Mouse (Mus musculus): ENCODE results near the gene Sbno1. TPM values are rescaled to one million over a fixed set of nuclear protein-coding genes. Genes with fewer than 3 reads are reported as not detected.

The Sbno1 gene
- polyA plus RNA-seq, 1 experiment = 488 TPM

DNA sequence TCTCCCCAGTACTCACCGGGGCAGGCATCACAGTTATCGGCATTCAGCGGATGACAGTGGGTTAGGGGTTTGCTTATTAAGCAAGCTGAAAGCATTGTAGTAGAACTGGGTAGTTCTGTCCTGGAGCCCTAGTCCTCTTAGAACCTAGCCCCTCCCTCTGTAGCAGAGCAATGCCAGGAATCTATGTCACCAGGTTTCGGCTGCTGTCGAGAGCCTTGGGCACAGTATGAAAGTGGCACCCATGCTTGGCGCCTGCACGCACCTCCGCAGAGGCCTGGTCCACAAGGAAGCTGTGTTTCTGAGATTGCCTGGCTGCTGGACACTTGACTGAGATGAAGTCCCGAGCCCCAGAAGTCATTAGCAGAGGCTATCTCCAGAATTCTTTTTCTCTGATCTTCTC, 88.7 kb downstream of the Sbno1 start:
- H3K4me3 ChIP-seq (ENCODE audit: insufficient read depth, low read depth, low read length) = no peak overlapping the region
- H3K27ac ChIP-seq (ENCODE audit: insufficient read depth, low read depth, low read length) = no peak overlapping the region
- WGBS = 85% methylated on average over 9 of the region's 9 CpGs
- TF ChIP-seq CTCF (IDR thresholded peaks at IDR 0.05; ENCODE audit: insufficient read depth, low read depth, low read length) (no peak), POLR2A (IDR thresholded peaks at IDR 0.05; ENCODE audit: insufficient read depth, low read depth, low read length) (no peak)
- peaks cover 20% of the 10 kb centered on the region for H3K4me1 ChIP-seq (ENCODE audit: control insufficient read depth, insufficient read depth, low read length)

DNA sequence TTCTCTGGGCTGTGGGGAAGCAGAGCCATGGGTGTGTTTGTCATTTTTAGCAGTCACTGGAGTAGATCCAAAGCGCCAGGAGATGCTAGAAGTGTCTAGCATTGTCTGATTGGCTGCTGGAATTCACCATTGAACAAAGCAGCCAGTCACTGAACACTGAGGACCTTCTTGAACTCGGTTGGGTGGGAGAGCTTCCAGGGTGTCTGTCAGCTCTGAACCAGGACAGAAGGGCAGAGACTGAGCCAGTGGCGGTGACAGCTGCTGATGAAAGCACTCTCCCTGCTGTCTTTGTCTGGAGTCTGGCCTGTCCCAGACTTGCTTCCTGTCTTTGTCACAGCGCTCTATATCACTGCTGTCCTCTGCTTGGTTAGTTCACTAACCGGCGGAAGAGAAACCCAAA, 91.4 kb downstream of the Sbno1 start:
- WGBS = 40% methylated on average over 6 of the region's 6 CpGs
- Histone ChIP-seq H3K4me3 (ENCODE audit: insufficient read depth, low read depth, low read length) (no peak overlapping the region), H3K27ac (ENCODE audit: insufficient read depth, low read depth, low read length) (peak overlapping the region; percentile 18), H3K4me1 (ENCODE audit: control insufficient read depth, insufficient read depth, low read length) (peaks cover 16% of the 10 kb centered on the region)
- TF ChIP-seq CTCF (IDR thresholded peaks at IDR 0.05; ENCODE audit: insufficient read depth, low read depth, low read length) = no peak
- TF ChIP-seq POLR2A (IDR thresholded peaks at IDR 0.05; ENCODE audit: insufficient read depth, low read depth, low read length) = no peak

DNA sequence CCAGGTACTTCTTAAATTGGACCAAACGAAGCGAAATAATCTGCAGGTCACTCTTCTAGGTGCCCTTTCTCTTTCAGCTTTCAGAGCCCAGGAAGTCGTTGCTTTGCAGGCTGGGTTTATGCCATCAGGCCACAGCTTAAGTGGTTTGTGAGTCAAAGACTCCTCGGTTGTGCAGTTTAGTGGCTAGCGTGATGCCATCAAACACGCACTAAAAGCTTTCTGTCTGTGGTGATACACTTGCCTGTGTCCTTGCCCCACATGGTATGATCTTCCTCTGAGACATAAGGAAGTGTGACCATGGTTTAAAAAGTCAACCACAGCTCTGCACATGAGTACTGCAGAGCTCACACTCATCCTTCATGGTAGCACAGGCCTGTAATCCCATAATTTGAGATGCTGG, 95.7 kb downstream of the Sbno1 start:
- TF ChIP-seq CTCF (IDR thresholded peaks at IDR 0.05; ENCODE audit: insufficient read depth, low read depth, low read length) (no peak), POLR2A (IDR thresholded peaks at IDR 0.05; ENCODE audit: insufficient read depth, low read depth, low read length) (no peak)
- Histone ChIP-seq H3K4me3 (ENCODE audit: insufficient read depth, low read depth, low read length) (no peak overlapping the region), H3K4me1 (ENCODE audit: control insufficient read depth, insufficient read depth, low read length) (peaks cover 8% of the 10 kb centered on the region), H3K27ac (ENCODE audit: insufficient read depth, low read depth, low read length) (no peak overlapping the region)
- WGBS = 90% methylated on average over 6 of the region's 6 CpGs

DNA sequence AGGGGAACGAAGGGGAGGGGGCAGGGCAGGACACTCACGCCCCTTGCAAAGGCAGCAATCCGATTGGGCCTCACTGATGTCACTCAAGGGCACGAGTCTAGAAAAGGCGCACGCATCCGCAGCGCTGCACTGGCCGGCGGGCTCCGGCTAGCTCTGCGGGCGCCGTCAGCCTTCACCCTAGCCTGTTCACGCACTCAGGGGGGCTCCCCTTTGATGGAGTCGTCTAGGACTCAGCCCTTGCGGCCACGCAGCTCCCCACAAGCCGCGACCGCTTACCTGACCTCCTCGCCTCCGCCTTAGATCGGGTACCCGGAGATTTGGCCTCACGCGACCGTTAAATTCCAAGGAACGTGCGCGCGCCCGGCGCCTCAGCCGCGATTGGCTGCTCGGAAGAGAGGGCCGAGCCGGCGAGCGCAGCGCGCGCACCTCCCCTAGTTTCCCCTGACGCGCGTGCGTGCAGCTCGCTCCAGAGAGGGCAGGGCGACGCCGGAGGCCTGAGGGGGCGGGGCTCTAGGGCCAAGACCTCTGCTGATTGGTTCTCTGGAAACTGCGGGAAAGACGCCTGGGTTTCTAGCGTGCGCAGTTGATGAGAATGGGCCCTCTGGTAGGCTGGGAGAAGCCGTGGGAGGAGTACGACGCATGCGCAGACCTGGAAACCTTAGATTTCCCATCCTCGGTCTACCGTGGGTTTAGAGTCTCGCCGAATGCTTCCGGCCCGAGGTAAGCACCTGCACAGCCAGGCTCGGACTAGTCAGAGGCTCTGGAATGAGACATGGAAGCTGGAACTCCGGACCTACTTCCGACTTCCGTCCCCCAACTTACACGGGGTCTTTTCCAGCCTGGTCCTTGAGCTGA, 98.1 kb downstream of the Sbno1 start, which contains the start of the genes Mphosph9 and 2810006K23Rik:
Gene Mphosph9, minus strand, starts transcription at position 463 of the 855 bp plus-strand sequence.
Gene 2810006K23Rik, plus strand, starts transcription at position 580 of the 855 bp plus-strand sequence.
- TF ChIP-seq POLR2A (IDR thresholded peaks at IDR 0.05; ENCODE audit: insufficient read depth, low read depth, low read length) = peak; percentile 100
- no peak for TF ChIP-seq CTCF (IDR thresholded peaks at IDR 0.05; ENCODE audit: insufficient read depth, low read depth, low read length)
- H3K4me3 ChIP-seq (ENCODE audit: insufficient read depth, low read depth, low read length) = peak within 1 kb of the TSS; percentile 86
- peaks cover 6% of the 10 kb centered on the region for H3K4me1 ChIP-seq (ENCODE audit: control insufficient read depth, insufficient read depth, low read length)
- WGBS = under 1% methylated on average over 72 of the region's 72 CpGs
- H3K27ac ChIP-seq (ENCODE audit: insufficient read depth, low read depth, low read length) = peak within 1 kb of the TSS; percentile 97

DNA sequence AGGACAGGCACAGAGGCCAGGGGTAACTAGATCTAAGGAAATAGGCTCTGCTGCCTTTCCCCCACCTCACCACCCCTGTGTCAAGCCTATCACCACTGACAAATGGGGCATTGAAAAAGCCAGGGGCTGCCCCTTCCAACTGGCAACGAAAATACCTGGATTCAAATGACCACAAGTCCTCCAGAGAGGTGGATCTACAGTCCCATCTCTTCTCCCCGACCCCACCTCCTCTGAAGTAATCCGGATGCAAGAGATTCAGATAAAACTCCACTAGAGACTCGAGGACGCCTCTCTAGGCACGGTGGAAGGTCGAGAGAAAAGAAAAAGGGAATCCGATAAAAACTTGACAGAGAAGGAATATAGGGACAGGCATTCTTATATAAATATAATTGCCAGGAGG, 99.0 kb downstream of the Sbno1 start:
- 1% methylated on average over 8 of the region's 8 CpGs for WGBS
- H3K27ac ChIP-seq (ENCODE audit: insufficient read depth, low read depth, low read length) = no peak overlapping the region
- H3K4me1 ChIP-seq (ENCODE audit: control insufficient read depth, insufficient read depth, low read length) = peaks cover 6% of the 10 kb centered on the region
- TF ChIP-seq POLR2A (IDR thresholded peaks at IDR 0.05; ENCODE audit: insufficient read depth, low read depth, low read length) = no peak
- no peak for TF ChIP-seq CTCF (IDR thresholded peaks at IDR 0.05; ENCODE audit: insufficient read depth, low read depth, low read length)
- peak overlapping the region; percentile 86 for H3K4me3 ChIP-seq (ENCODE audit: insufficient read depth, low read depth, low read length)

Other genes starting within 250 kb of the Sbno1 start
- gene Pitpnm2, start 176.2 kb downstream of the Sbno1 start, polyA plus RNA-seq (2012; ENCODE audit: insufficient read depth, insufficient read length, low replicate concordance, missing spikeins) = 145 TPM in 1 of 2 replicates, not detected in the other
- gene Mphosph9, start 98.0 kb downstream of the Sbno1 start, polyA plus RNA-seq (2012; ENCODE audit: insufficient read depth, insufficient read length, low replicate concordance, missing spikeins) = not detected in 2 replicates
- gene 2810006K23Rik, start 97.9 kb downstream of the Sbno1 start, polyA plus RNA-seq (2012; ENCODE audit: insufficient read depth, insufficient read length, low replicate concordance, missing spikeins) = not detected in 2 replicates
- not detected in 2 replicates for gene Cdk2ap1, start 62.9 kb downstream of the Sbno1 start, polyA plus RNA-seq (2012; ENCODE audit: insufficient read depth, insufficient read length, low replicate concordance, missing spikeins)
- gene Kmt5a, start 13.9 kb upstream of the Sbno1 start, polyA plus RNA-seq (2012; ENCODE audit: insufficient read depth, insufficient read length, low replicate concordance, missing spikeins) = 371 TPM in 1 of 2 replicates, not detected in the other
- not detected in 2 replicates for gene Rilpl2, start 52.4 kb upstream of the Sbno1 start, polyA plus RNA-seq (2012; ENCODE audit: insufficient read depth, insufficient read length, low replicate concordance, missing spikeins)
- not detected in 2 replicates for gene Snrnp35, start 57.1 kb upstream of the Sbno1 start, polyA plus RNA-seq (2012; ENCODE audit: insufficient read depth, insufficient read length, low replicate concordance, missing spikeins)
- not detected in 2 replicates for gene Rilpl1, start 105.4 kb upstream of the Sbno1 start, polyA plus RNA-seq (2012; ENCODE audit: insufficient read depth, insufficient read length, low replicate concordance, missing spikeins)
- not detected in 2 replicates for gene Tmed2, start 114.7 kb upstream of the Sbno1 start, polyA plus RNA-seq (2012; ENCODE audit: insufficient read depth, insufficient read length, low replicate concordance, missing spikeins)
- not detected in 2 replicates for gene Ddx55, start 126.9 kb upstream of the Sbno1 start, polyA plus RNA-seq (2012; ENCODE audit: insufficient read depth, insufficient read length, low replicate concordance, missing spikeins)
- not detected in 2 replicates for gene Eif2b1, start 153.1 kb upstream of the Sbno1 start, polyA plus RNA-seq (2012; ENCODE audit: insufficient read depth, insufficient read length, low replicate concordance, missing spikeins)
- gene Gtf2h3, start 153.1 kb upstream of the Sbno1 start, polyA plus RNA-seq (2012; ENCODE audit: insufficient read depth, insufficient read length, low replicate concordance, missing spikeins) = not detected in 2 replicates
- gene Atp6v0a2, start 202.6 kb upstream of the Sbno1 start, polyA plus RNA-seq (2012; ENCODE audit: insufficient read depth, insufficient read length, low replicate concordance, missing spikeins) = 184 TPM in 1 of 2 replicates, not detected in the other

Measured in olfactory bulb, adult 2 months (tissue).